Mouse (Mus musculus) lung, adult 2 months (tissue): ENCODE measurements at regions not wholly inside any gene's neighbourhood (a gene's known extent, or its start where the extent isn't known, plus 50 kb on each side); places are given as distances from the start of the nearest gene placed in this dataset.

ENCODE experiments used
- CTCF ChIP-seq: fragments of 200-500 bp; IDR thresholded peaks from 2 replicates; pipeline ENCODE4 v1.5.1; 2011; ENCODE audit warnings: mild to moderate bottlenecking, low read length, control low read depth; ENCODE audit not compliant: insufficient read depth
- POLR2A ChIP-seq: fragments of 200-500 bp; IDR thresholded peaks from 2 replicates; pipeline ENCODE4 v1.6.1; 2011; ENCODE audit warnings: low read depth, mild to moderate bottlenecking, control low read depth, low read length, borderline replicate concordance; ENCODE audit errors: extremely low read depth

- TF ChIP-seq CTCF (no peak), POLR2A (no peak)
These were observed 141.0 kb upstream of the Thbs1 start for GRCm38 (mm10) chr2:117970631-117971030.
